Mouse (Mus musculus): ENCODE measurements around the gene Pgap3.

Pgap3 gene

GRCm38 (mm10) chr11:98412797-98413301 is 12.6 kb upstream of the Pgap3 start:
- DNase-seq (ENCODE audit: low spot score in 2 of 2), result no peak

DNA sequence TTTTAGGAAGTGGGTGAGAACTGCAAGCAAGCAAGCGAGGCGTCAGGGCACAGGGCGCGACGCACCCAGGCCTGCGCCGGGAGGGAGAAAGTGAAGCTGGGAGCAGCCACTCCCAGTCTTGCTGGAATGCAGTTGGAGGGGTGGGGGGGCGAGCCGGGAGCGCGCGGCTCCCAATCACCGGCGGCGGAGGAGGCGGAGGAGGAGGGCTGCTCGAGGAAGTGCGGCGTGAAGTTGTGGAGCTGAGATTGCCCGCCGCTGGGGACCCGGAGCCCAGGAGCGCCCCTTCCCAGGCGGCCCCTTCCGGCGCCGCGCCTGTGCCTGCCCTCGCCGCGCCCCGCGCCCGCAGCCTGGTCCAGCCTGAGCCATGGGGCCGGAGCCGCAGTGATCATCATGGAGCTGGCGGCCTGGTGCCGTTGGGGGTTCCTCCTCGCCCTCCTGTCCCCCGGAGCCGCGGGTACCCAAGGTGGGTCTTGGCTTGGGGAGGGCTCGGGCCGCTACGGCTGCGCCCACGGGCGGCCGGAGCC is 12.0 kb upstream of the Pgap3 start, which contains the start of gene Erbb2:
Erbb2 (plus strand) TSS at position 198 of the 524 bp plus-strand sequence.
- DNase-seq (ENCODE audit: low spot score in 2 of 2), result no peak

DNA sequence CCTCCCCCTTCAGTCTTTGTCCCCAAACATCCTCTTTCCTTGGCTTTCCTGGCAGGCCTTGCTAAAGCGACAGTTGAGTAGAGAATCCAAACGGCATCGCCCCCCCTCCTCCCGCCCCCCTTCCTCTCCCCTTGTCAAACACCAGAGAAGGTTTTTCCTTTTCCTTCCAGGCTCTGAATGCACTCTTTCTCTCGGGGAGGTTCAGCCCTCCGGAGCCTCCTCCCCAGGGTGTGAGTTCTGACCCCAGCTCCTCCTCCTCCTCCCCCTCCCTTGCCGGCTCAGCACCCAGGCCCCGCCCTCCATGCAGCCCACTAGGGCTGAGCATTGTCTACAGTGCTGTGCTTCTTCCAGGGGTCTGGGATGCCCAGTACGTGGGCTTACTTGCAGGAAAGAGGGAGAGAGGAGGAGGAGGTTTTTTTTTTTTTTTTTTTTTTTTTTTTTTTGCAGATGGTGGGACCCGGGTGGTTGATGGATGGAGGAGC is 9.1 kb upstream of the Pgap3 start:
- no peak for DNase-seq (ENCODE audit: low spot score in 2 of 2)

- no peak for DNase-seq (ENCODE audit: low spot score in 2 of 2)
Measured at GRCm38 (mm10) chr11:98408872-98409271, 8.6 kb upstream of the Pgap3 start.

GRCm38 (mm10) chr11:98406621-98407020 is 6.3 kb upstream of the Pgap3 start:
- no peak for DNase-seq (ENCODE audit: low spot score in 2 of 2)

DNA sequence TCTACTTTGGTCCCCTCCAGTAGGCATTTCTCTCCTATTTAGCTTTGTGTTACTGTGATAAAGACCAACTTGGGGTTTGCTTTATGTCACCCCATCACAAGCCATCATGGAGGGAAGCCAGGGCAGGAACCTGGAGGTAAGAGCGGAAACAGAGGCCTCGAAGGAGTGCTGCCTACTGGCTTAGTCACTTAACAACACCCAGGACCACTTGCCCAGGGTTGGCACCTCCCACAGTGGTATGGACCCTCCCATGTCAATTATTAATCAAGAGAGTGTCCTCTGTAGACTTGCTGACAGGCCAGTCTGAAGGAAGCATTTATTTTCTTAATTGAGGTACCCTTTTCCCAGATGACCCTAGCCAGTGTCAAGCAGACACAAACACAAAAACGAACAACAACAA is 526 bp upstream of the Pgap3 start:
- no peak for DNase-seq (ENCODE audit: low spot score in 2 of 2)

- DNase-seq (ENCODE audit: low spot score in 2 of 2), result no peak
Measured at GRCm38 (mm10) chr11:98397946-98398345, 2.3 kb downstream of the Pgap3 start.

DNA sequence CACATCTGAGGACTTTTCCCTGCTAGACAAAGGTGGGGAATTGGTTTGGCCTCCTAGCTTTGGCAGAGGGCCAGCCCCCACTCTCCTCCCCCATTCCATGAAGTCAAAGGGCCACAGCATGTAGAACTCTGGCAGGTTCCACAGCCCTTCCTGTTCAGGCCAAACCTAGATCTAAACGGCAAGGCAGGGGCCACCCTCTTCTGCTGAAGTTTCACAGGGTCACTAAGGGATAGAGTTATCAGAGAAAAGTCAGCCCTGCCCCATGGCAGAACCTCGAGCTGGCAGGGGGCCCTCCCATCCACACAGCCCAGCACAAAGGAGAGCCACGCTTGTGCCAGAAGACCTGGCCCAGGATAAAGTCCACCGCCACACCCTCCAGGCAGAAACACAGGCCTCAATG is 5.2 kb downstream of the Pgap3 start:
- no peak for DNase-seq (ENCODE audit: low spot score in 2 of 2)

DNA sequence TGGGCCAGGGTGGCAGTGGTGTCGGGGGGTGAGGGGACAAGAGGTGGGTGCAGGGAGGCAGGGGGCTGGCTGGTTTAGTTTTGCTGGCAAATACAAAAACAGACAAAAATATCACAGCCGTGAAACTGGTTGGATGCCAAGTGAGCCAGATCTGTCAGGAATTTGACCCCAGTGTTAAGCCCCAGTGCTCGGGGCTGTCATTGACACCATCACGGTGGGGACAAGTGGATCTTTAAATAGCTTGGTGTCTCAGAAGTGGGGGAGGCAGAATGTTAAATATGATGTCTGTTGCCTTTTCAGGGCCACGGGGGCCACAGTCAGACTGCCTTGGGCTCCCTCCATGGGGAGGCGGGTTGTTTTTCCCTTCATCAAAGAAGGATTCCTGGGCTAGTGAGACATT is 6.0 kb downstream of the Pgap3 start:
- no peak for DNase-seq (ENCODE audit: low spot score in 2 of 2)

DNA sequence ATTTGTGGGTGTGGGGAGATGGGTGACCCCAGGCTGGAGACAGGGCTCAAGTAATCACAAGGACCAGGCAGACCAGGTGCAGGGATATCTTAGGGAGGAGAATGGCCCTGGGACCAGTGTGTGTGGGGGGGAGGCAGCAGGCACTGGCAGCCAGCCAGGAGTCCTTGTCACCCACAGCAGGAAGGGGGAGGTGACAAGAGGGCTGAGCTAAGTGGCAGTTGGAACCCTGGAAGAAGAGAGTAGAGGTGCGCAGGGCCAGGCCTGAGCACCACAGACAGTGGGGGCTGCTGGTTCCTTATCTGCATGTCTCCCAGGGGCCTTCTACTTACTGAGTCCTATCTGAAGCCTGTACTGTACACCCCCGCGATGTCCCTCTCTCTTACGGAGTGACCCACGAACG is 7.0 kb downstream of the Pgap3 start:
- no peak for DNase-seq (ENCODE audit: low spot score in 2 of 2)

GRCm38 (mm10) chr11:98392645-98393044 is 7.6 kb downstream of the Pgap3 start:
- no peak for DNase-seq (ENCODE audit: low spot score in 2 of 2)

DNA sequence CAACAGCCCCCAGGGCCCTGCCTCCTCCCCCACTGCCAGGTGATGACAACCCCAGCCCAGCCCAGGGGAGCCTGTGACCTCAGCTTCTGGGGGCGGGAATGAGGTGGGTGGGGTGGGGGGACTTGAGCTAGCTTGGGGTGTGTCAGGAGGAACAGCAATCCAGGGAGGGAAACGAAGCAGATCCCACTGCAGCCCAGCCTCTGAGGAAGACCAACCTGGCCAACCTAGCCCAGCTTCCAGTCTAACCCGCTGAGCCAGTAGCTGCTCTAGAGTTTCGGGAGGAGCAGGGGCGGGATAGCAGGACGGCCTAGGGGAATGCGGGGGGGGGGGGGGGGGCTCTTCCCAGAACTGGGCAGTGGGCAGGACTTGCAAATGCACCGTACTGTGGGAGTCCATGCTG is 8.3 kb downstream of the Pgap3 start:
- no peak for DNase-seq (ENCODE audit: low spot score in 2 of 2)

DNA sequence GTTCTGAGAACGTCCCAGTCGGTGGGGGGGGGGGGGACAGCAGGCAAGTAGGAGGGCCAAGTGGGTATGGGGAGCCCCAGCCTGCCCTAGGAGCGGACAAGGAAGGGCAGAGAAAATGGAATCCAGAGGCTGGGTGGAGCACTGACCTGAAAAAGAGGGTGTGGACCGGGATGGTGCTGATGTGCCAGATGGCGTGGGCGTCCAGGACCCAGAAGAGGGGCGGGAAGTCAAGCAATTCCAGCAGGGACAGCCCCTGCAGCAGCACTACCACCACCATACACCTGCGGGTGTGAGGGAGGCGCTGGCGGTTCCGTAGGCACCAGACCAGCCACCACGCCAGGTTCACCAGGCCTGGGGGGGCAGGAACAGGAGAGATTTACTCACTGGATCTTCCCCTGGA is 10.1 kb downstream of the Pgap3 start:
- no peak for DNase-seq (ENCODE audit: low spot score in 2 of 2)

GRCm38 (mm10) chr11:98389221-98389780 is 11.0 kb downstream of the Pgap3 start:
- DNase-seq (ENCODE audit: low spot score in 2 of 2), result peak in 1 of 2 experiments; percentile 74

GRCm38 (mm10) chr11:98388282-98388681 is 12.0 kb downstream of the Pgap3 start:
- DNase-seq (ENCODE audit: low spot score in 2 of 2), result no peak

DNA sequence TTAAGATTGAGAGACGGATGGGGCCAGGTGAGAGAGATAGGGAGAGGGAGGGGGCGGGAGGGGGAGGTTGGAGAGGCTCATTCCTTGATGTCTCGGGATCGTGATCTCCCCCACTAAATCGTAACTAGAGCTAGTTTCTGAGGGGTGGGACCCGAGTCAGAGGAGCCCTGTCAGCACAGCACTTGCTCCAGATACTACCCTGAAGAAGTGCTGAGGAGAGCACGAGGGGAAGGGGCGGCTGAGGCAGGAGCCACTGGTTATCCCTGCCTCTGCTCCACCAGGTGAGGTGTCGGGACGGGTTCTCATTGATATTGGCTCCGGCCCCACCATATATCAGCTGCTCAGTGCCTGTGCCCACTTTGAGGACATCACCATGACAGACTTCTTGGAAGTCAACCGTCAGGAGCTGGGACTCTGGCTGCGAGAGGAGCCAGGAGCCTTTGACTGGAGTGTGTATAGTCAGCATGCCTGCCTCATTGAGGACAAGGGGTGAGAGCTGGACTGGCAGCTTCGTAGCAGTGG is 13.2 kb downstream of the Pgap3 start:
- DNase-seq (ENCODE audit: low spot score in 2 of 2), result no peak

DNA sequence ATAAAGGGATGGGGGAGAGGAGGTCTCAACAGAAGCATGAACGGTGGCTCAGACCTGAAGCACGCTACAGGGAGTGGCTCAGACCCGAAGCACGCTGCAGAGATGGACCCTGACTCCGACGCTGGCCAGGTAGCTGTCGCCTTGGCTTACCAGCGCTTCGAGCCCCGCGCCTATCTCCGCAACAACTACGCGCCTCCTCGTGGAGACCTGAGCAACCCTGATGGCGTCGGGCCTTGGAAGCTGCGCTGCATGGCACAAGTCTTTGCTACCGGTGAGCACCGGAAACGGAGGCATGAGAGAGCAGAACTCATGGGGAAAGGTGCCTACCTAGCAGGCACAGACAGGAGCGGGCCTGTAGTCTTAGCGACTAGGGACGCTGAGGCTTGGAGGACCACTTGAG is 13.7 kb downstream of the Pgap3 start:
- DNase-seq (ENCODE audit: low spot score in 2 of 2), result no peak

- DNase-seq (ENCODE audit: low spot score in 2 of 2), result no peak
Measured at GRCm38 (mm10) chr11:98385638-98386585, 14.4 kb downstream of the Pgap3 start, which contains the start of gene Pnmt. Gene Pnmt (plus strand): TSS chr11:98386450.

DNA sequence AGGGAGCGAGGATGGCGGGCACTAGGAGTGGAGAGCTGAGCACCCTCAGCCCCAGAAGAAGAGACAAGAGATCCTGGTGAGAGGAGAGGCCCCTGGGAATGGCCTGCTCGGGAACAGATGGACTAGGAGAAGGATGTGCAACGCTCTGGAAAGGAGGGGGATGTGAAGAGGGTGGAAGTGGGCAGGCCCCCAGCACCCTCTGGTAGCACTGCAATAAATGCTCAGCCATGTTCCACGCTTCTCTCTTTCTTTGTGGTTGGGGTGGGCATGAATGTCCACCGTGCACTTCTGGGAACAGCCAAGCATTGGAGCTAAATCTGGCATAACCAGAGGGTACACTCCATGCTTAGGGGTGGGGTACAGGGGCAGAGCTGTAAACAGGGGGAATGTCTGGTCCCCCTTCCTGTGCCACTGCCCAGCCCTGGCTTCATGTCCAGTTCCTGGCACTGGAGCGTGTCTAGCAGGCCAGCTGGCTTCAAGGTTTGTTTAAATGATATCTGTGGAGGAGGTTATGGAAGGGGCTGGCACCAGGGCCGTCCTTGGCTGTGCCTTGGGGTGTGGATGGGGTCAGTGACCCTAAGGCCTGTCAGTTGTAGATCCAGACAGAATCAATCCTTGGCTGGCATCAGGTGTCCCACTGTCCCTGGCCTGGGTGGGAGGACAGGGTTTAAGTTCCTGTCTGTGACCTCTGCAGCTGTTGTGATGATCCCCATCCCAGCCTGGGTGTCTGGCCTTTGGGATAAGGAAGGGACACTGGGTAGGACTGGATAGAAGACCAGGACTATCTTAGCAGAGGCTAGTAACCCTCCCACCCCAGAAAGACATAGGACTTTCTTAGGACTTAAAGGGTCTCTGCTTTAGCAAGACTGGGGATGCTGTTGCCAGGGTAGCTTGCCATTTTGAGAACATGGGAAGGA is 15.3 kb downstream of the Pgap3 start:
- no peak for DNase-seq (ENCODE audit: low spot score in 2 of 2)

GRCm38 (mm10) chr11:98384216-98384615 is 16.1 kb downstream of the Pgap3 start:
- no peak for DNase-seq (ENCODE audit: low spot score in 2 of 2)

Measured in left cerebral cortex, adult 9 months (tissue).